Mouse (Mus musculus) heart, adult 2 months (tissue): Measurements from ENCODE around the gene Olfr1381.
"Not testable (repeated sequence)": the region's sequence is repeated elsewhere in the genome, so short reads cannot be mapped to it uniquely, and the experiment has no call there.

Experiments used
- CTCF ChIP-seq: fragments of 200-600 bp; IDR thresholded peaks from 2 replicates; pipeline ENCODE4 v1.8.1; 2022; ENCODE audit warnings: antibody characterized with exemption, mild to moderate bottlenecking, moderate library complexity
- POLR2A ChIP-seq: fragments of 200-500 bp; IDR thresholded peaks from 2 replicates; pipeline ENCODE4 v1.6.1; 2011; ENCODE audit warnings: mild to moderate bottlenecking, low read depth, low read length, control low read depth; ENCODE audit not compliant: insufficient read depth

- TF ChIP-seq CTCF: peak; percentile 59
- TF ChIP-seq POLR2A: not testable (repeated sequence)
Observed at GRCm38 (mm10) chr11:49597149-49597548, 53.9 kb downstream of the Olfr1381 start.
